Mouse (Mus musculus) heart, embryonic 16.5 days (tissue): Measurements from ENCODE around the gene Fam160a1. TPM values are rescaled to one million over a fixed set of nuclear protein-coding genes. Genes with fewer than 3 reads are reported as not detected.

Experiments
- ATAC-seq: fragments of 200-750 bp; cut with Nextera tagmentation; replicated peaks from 2 replicates; pipeline ENCODE4 v1.8.0; 2017; ENCODE audit warnings: moderate number of reproducible peaks; ENCODE audit not compliant: insufficient read depth, low FRiP score; ENCODE audit errors: extremely low read depth
- H3K27ac ChIP-seq: fragments of 300-500 bp; sonication (generic); 2 replicates; pipeline ENCODE4 v1.5.1; 2014; ENCODE audit warnings: mild to moderate bottlenecking, low read length, control low read depth, moderate library complexity
- H3K27me3 ChIP-seq: fragments of 300-500 bp; sonication (generic); 2 replicates; pipeline ENCODE4 v1.6.1; 2014; ENCODE audit warnings: low read length, mixed read lengths; ENCODE audit not compliant: control insufficient read depth, insufficient read depth
- H3K36me3 ChIP-seq: fragments of 300-500 bp; sonication (generic); 2 replicates; pipeline ENCODE4 v1.6.1; 2014; ENCODE audit not compliant: control insufficient read depth, insufficient read depth
- H3K4me1 ChIP-seq: fragments of 300-500 bp; sonication (generic); 2 replicates; pipeline ENCODE4 v1.6.1; 2014; ENCODE audit warnings: low read length, mixed read lengths; ENCODE audit not compliant: control insufficient read depth, insufficient read depth
- H3K4me2 ChIP-seq: fragments of 300-500 bp; sonication (generic); 2 replicates; pipeline ENCODE4 v1.6.1; 2014; ENCODE audit warnings: low read depth, mild to moderate bottlenecking, control low read depth, low read length
- H3K4me3 ChIP-seq: fragments of 300-500 bp; sonication (generic); 2 replicates; pipeline ENCODE4 v1.5.1; 2014; ENCODE audit warnings: mild to moderate bottlenecking, control low read depth, low read length
- H3K9ac ChIP-seq: fragments of 300-500 bp; sonication (generic); 2 replicates; pipeline ENCODE4 v1.6.1; 2014; ENCODE audit warnings: low read length, control low read depth
- H3K9me3 ChIP-seq: fragments of 300-500 bp; sonication (generic); replicated peaks from 2 replicates; pipeline ENCODE4 v1.6.1; 2016; ENCODE audit warnings: low read length; ENCODE audit not compliant: control insufficient read depth
- WGBS: fragments of 180-500 bp; shearing (Covaris S2); extraction: QIAGEN DNeasy Blood & Tissue Kit; methylation state at CpG from one replicate; pipeline ENCODE4 v1.1.7; 2014; 5-methylcytosine and 5-hydroxymethylcytosine counted together
- polyA plus RNA-seq: library from polyadenylated mRNA; unstranded; fragments of >200 nt; fragmentation: Nextera tagmentation; extraction: Ambion mirVana; gene quantifications from 2 replicates; pipeline ENCODE4 v1.2.1, GENCODE M21; 2015

Fam160a1 gene
- polyA plus RNA-seq, 1 experiment from 2014 or later = 10.2 TPM

GRCm38 (mm10) chr3:85776707-85777106, 40.4 kb downstream of the Fam160a1 start:
- no peak for ATAC-seq
- Histone ChIP-seq H3K27me3 (no peaks in the 10 kb centered on the region), H3K9ac (no peak overlapping the region), H3K27ac (no peak overlapping the region), H3K4me3 (no peak overlapping the region), H3K9me3 (no peaks in the 10 kb centered on the region), H3K36me3 (no peaks in the 10 kb centered on the region), H3K4me2 (no peak overlapping the region), H3K4me1 (peaks cover 19% of the 10 kb centered on the region)
- WGBS = 78% methylated on average over 10 of the region's 10 CpGs

GRCm38 (mm10) chr3:85776126-85776525, 41.0 kb downstream of the Fam160a1 start:
- H3K9me3 ChIP-seq = no peaks in the 10 kb centered on the region
- no peak overlapping the region for H3K9ac ChIP-seq
- 86% methylated on average over 6 of the region's 6 CpGs for WGBS

GRCm38 (mm10) chr3:85773886-85774285, 43.2 kb downstream of the Fam160a1 start:
- Histone ChIP-seq H3K27me3 (no peaks in the 10 kb centered on the region), H3K9ac (no peak overlapping the region), H3K27ac (peak overlapping the region; percentile 64), H3K4me1 (peaks cover 15% of the 10 kb centered on the region), H3K4me2 (peak overlapping the region; percentile 13; the same call in 1 of the 2 replicates), H3K36me3 (no peaks in the 10 kb centered on the region), H3K9me3 (no peaks in the 10 kb centered on the region), H3K4me3 (no peak overlapping the region)
- peak; percentile 81 for ATAC-seq
- 17% methylated on average over 4 of the region's 4 CpGs for WGBS

More at GRCm38 (mm10) chr3:85776126-85776525, 41.0 kb downstream of the Fam160a1 start:
- H3K4me2 ChIP-seq = no peak overlapping the region
- no peaks in the 10 kb centered on the region for H3K27me3 ChIP-seq
- no peak overlapping the region for H3K27ac ChIP-seq
- ATAC-seq = no peak
- H3K36me3 ChIP-seq = no peaks in the 10 kb centered on the region
- H3K4me3 ChIP-seq = no peak overlapping the region
- peaks cover 19% of the 10 kb centered on the region for H3K4me1 ChIP-seq

GRCm38 (mm10) chr3:85773425-85773824, 43.7 kb downstream of the Fam160a1 start:
- no peaks in the 10 kb centered on the region for H3K9me3 ChIP-seq
- H3K4me3 ChIP-seq = no peak overlapping the region
- no peak for ATAC-seq
- no peak overlapping the region for H3K4me2 ChIP-seq
- H3K27me3 ChIP-seq = no peaks in the 10 kb centered on the region
- no peak overlapping the region for H3K9ac ChIP-seq
- no peaks in the 10 kb centered on the region for H3K36me3 ChIP-seq
- H3K27ac ChIP-seq = peak overlapping the region; percentile 64
- 43% methylated on average over 3 of the region's 3 CpGs for WGBS
- H3K4me1 ChIP-seq = peaks cover 15% of the 10 kb centered on the region

- WGBS = 68% methylated on average over 7 of the region's 7 CpGs
- Histone ChIP-seq H3K36me3 (no peaks in the 10 kb centered on the region), H3K4me1 (no peaks in the 10 kb centered on the region), H3K4me2 (no peak overlapping the region), H3K9ac (no peak overlapping the region), H3K27ac (no peak overlapping the region), H3K4me3 (no peak overlapping the region), H3K9me3 (no peaks in the 10 kb centered on the region), H3K27me3 (no peaks in the 10 kb centered on the region)
- ATAC-seq = no peak
These were observed 52.2 kb downstream of the Fam160a1 start for GRCm38 (mm10) chr3:85764937-85765337.

DNA sequence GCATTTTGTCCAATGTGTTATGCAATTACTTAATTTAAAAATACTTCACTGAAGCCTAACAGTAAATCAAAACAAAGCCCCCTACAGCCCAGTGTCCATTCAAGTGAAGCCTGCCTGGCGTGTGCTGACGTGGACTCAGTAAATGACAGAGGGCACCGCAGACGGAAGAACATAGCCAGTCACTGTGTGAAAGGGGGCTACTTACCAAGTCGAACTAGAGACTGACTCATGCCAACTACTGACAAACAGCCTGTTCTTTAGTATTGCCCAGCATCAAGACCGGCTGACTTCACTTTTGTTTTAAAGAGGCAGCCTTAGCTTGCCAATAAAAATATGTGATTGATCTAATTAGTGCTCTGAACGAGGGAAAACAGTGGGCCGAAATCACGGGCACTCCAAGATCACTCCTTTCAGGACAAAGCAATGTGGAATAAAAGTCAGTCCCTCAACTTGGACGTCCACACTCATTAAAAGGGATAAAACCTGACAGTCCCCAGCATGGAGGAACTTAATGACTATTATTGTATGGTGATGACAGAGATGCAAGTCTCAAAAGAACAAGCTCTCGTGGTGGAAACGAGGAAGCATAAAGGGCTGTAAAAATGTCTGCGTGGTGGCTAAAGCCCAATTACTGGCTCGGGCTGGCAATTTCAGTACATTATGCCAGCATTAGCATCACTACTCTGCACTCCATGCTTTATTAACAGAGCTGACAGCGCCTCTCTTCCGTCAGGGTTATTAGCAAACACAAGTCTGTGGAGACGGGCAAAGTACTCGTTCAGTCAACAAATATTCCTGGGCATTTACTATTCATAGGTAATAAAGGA, 52.9 kb downstream of the Fam160a1 start:
- no peak overlapping the region for H3K4me2 ChIP-seq
- H3K36me3 ChIP-seq = no peaks in the 10 kb centered on the region
- no peak for ATAC-seq
- H3K9me3 ChIP-seq = no peaks in the 10 kb centered on the region
- H3K27me3 ChIP-seq = no peaks in the 10 kb centered on the region
- H3K4me1 ChIP-seq = no peaks in the 10 kb centered on the region
- no peak overlapping the region for H3K27ac ChIP-seq
- 80% methylated on average over 18 of the region's 18 CpGs for WGBS
- no peak overlapping the region for H3K4me3 ChIP-seq
- H3K9ac ChIP-seq = no peak overlapping the region

DNA sequence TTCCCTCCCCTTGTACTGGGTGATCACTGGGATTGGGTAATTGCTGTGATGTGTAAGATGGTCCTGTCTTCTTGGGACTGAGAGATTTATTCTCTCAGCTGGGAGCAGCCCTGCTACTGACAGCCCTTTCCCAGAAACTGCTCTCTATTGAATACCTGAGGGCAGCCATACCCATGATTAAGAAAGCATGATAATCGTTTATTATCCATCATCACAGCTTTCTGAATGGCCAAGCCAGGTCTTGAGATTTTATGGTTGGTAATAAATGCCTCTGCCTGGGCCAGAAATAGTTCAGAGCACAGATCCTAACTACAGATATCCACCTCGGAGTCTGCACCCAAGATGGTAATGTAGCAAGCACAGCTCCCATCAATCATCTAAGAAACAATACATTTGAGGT, 59.1 kb downstream of the Fam160a1 start:
- Histone ChIP-seq H3K4me3 (no peak overlapping the region), H3K27me3 (no peaks in the 10 kb centered on the region), H3K36me3 (no peaks in the 10 kb centered on the region), H3K27ac (no peak overlapping the region), H3K4me1 (no peaks in the 10 kb centered on the region), H3K9ac (no peak overlapping the region), H3K9me3 (no peaks in the 10 kb centered on the region), H3K4me2 (no peak overlapping the region)
- 55% methylated on average over 2 of the region's 2 CpGs for WGBS
- ATAC-seq = no peak

GRCm38 (mm10) chr3:85757435-85757834, 59.7 kb downstream of the Fam160a1 start:
- Histone ChIP-seq H3K27me3 (no peaks in the 10 kb centered on the region), H3K9ac (no peak overlapping the region), H3K9me3 (no peaks in the 10 kb centered on the region), H3K36me3 (no peaks in the 10 kb centered on the region), H3K27ac (no peak overlapping the region), H3K4me2 (no peak overlapping the region), H3K4me3 (no peak overlapping the region), H3K4me1 (no peaks in the 10 kb centered on the region)
- 91% methylated on average over 4 of the region's 4 CpGs for WGBS
- no peak for ATAC-seq

DNA sequence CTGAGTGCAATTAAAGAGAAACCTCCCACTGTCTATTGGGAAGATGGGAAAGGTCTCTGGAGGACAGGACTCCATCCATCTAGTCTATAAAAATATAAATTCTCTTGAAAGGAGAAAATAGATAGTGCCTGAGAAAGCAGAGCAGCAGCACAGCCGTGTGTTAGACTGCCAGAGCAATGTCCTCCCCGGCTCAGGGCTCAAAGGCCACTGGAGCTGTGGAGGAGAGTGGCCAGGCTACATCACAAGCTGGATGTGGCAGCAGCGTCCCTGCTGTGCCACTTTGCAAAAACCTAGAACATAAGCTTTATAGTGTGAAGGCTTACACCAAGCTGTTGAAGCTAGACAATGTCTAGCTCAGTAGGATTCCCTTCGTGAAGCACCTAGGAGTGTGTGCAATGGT, 67.7 kb downstream of the Fam160a1 start:
- Histone ChIP-seq H3K9me3 (no peaks in the 10 kb centered on the region), H3K4me2 (no peak overlapping the region), H3K36me3 (no peaks in the 10 kb centered on the region), H3K9ac (no peak overlapping the region), H3K27ac (no peak overlapping the region), H3K27me3 (no peaks in the 10 kb centered on the region), H3K4me1 (peaks cover 2% of the 10 kb centered on the region; the same call in 1 of the 2 replicates), H3K4me3 (no peak overlapping the region)
- no peak for ATAC-seq
- WGBS = 59% methylated on average over 4 of the region's 4 CpGs
